Mouse (Mus musculus) Patski (cell line): Measurements from ENCODE around the gene Krtap5-2. TPM values are rescaled to one million over a fixed set of nuclear protein-coding genes. Genes with fewer than 3 reads are reported as not detected.
"Not testable (repeated sequence)": the region's sequence is repeated elsewhere in the genome, so short reads cannot be mapped to it uniquely, and the experiment has no call there.

Experiments
- ATAC-seq: fragments of 100-300 bp; one replicate; pipeline ENCODE4 v1.8.0; 2021
- CTCF ChIA-PET: fragments of 350-600 bp; sonication (Branson Sonifier 250); formaldehyde crosslinking; loops from one replicate; lab custom pipeline; 2022; ENCODE audit warnings: inconsistent platforms; lab: Charles Lee
- POLR2A ChIA-PET: fragments of 350-600 bp; sonication (Branson Sonifier 250); formaldehyde crosslinking; loops from one replicate; lab custom pipeline; 2022; ENCODE audit warnings: antibody characterized with exemption, inconsistent platforms; lab: Charles Lee
- DNase-seq: peaks from one replicate; pipeline ENCODE4 v3.0.0-alpha.2; 2011; ENCODE audit warnings: low read depth, low spot score
- H3K27me3 ChIP-seq: fragments of 371-371 bp; one replicate; pipeline ENCODE4 v1.5.1; 2021
- CTCF ChIP-seq: fragments of 100-300 bp; IDR thresholded peaks from one replicate; pipeline ENCODE4 v1.5.1; 2021
- in situ Hi-C: fragments of 300-500 bp; cut with MboI; formaldehyde crosslinking; loops from 3 replicates; pipeline ENCODE4 v1.11.1; 2018; ENCODE audit warnings: low pct_unique_long_range_greater_than_20kb, mixed read lengths
- polyA plus RNA-seq: library from polyadenylated mRNA; unstranded; gene quantifications from one replicate; pipeline ENCODE4 v1.2.3, GENCODE M21; 2021

The Krtap5-2 gene
- polyA plus RNA-seq, 1 experiment from 2014 or later, result not detected

GRCm38 (mm10) chr7:142169836-142170235 is 6.0 kb downstream of the Krtap5-2 start:
- DNase-seq, result no peak
- ChIA-PET CTCF (no interaction called here), POLR2A (no interaction called here)
- H3K27me3 ChIP-seq, result peaks cover 13% of the 10 kb centered on the region
- peak; percentile 47 for TF ChIP-seq CTCF
- no peak for ATAC-seq
- in situ Hi-C loops, result no loop called here

- ATAC-seq, CTCF ChIA-PET, DNase-seq, POLR2A ChIA-PET, in situ Hi-C loops, H3K27me3 ChIP-seq: not testable (repeated sequence)
Observed at GRCm38 (mm10) chr7:142165639-142166038, 10.2 kb downstream of the Krtap5-2 start, which contains the start of gene Gm4553. Gene Gm4553, minus strand, starts transcription at chr7:142165739.

- ChIA-PET CTCF (no interaction called here), POLR2A (no interaction called here)
- no peak for ATAC-seq
- DNase-seq, result no peak
- H3K27me3 ChIP-seq, result peaks cover 10% of the 10 kb centered on the region
- no peak for TF ChIP-seq CTCF
- in situ Hi-C loops, result no loop called here
Observed at GRCm38 (mm10) chr7:142159366-142159765, 16.4 kb downstream of the Krtap5-2 start.

GRCm38 (mm10) chr7:142157013-142157412 is 18.8 kb downstream of the Krtap5-2 start, which contains the start of gene Gm29735:
Gene Gm29735, minus strand, starts transcription at chr7:142157113.
- DNase-seq, POLR2A ChIA-PET, in situ Hi-C loops, CTCF ChIA-PET, ATAC-seq: not testable (repeated sequence)
- H3K27me3 ChIP-seq, result peaks cover 11% of the 10 kb centered on the region

- TF ChIP-seq CTCF, result no peak
- H3K27me3 ChIP-seq, result peaks cover 11% of the 10 kb centered on the region
- in situ Hi-C loops, result no loop called here
- ChIA-PET CTCF (no interaction called here), POLR2A (no interaction called here)
- ATAC-seq (no peak), DNase-seq (no peak)
Observed at GRCm38 (mm10) chr7:142155308-142155707, 20.5 kb downstream of the Krtap5-2 start.

GRCm38 (mm10) chr7:142152191-142152590 is 23.6 kb downstream of the Krtap5-2 start:
- in situ Hi-C loops, result no loop called here
- H3K27me3 ChIP-seq, result peaks cover 5% of the 10 kb centered on the region
- ATAC-seq, result no peak
- ChIA-PET CTCF (no interaction called here), POLR2A (no interaction called here)
- no peak for DNase-seq
- TF ChIP-seq CTCF, result no peak

- peaks cover 5% of the 10 kb centered on the region for H3K27me3 ChIP-seq
- ChIA-PET CTCF (no interaction called here), POLR2A (no interaction called here)
- DNase-seq (no peak), ATAC-seq (no peak)
- in situ Hi-C loops, result loop anchor here (5.0 kb wide), 1 partner anchor 99 kb away; no protein-coding TSS in a partner anchor
- no peak for TF ChIP-seq CTCF
Observed at GRCm38 (mm10) chr7:142148633-142149032, 27.2 kb downstream of the Krtap5-2 start.

- ChIA-PET POLR2A (no interaction called here), CTCF (interaction anchor here (1.0 kb wide), 1 partner anchor 13 kb away, joined by 3 read pairs; no protein-coding TSS in a partner anchor)
- ATAC-seq (no peak), DNase-seq (no peak)
- peak; percentile 63 for TF ChIP-seq CTCF
- in situ Hi-C loops, result loop anchor here (5.0 kb wide), 1 partner anchor 101 kb away; no protein-coding TSS in a partner anchor
- H3K27me3 ChIP-seq, result no peaks in the 10 kb centered on the region
Observed at GRCm38 (mm10) chr7:142146033-142146432, 29.8 kb downstream of the Krtap5-2 start.

- TF ChIP-seq CTCF, result no peak
- ATAC-seq (no peak), DNase-seq (no peak)
- in situ Hi-C loops, result loop anchor here (5.0 kb wide), 1 partner anchor 102 kb away; no protein-coding TSS in a partner anchor
- H3K27me3 ChIP-seq, result no peaks in the 10 kb centered on the region
- ChIA-PET POLR2A (no interaction called here), CTCF (interaction anchor here (1.0 kb wide), 1 partner anchor 13 kb away, joined by 3 read pairs; no protein-coding TSS in a partner anchor)
Observed at GRCm38 (mm10) chr7:142145413-142145940, 30.3 kb downstream of the Krtap5-2 start.

GRCm38 (mm10) chr7:142144507-142144906 is 31.3 kb downstream of the Krtap5-2 start, which contains the start of gene Gm45337:
Gene Gm45337, minus strand, starts transcription at chr7:142144607.
- in situ Hi-C loops, result no loop called here

GRCm38 (mm10) chr7:142143506-142144010 is 32.2 kb downstream of the Krtap5-2 start:
- CTCF ChIA-PET, in situ Hi-C loops, H3K27me3 ChIP-seq, POLR2A ChIA-PET, ATAC-seq, DNase-seq: not testable (repeated sequence)

More at GRCm38 (mm10) chr7:142144507-142144906, 31.3 kb downstream of the Krtap5-2 start, which contains the start of gene Gm45337:
- POLR2A ChIA-PET, result no interaction called here
- H3K27me3 ChIP-seq, result no peaks in the 10 kb centered on the region
- ATAC-seq (no peak), DNase-seq (no peak)
- no peak for TF ChIP-seq CTCF
- CTCF ChIA-PET, result no interaction called here
